Mouse (Mus musculus) stomach, embryonic 14.5 days (tissue): ENCODE results near the gene Psmd9. TPM values are rescaled to one million over a fixed set of nuclear protein-coding genes. Genes with fewer than 3 reads are reported as not detected.

Experiments
- ATAC-seq: fragments of 200-750 bp; cut with Nextera tagmentation; 2 replicates; pipeline ENCODE4 v1.8.0; 2017; ENCODE audit warnings: low read depth, moderate TSS enrichment; ENCODE audit not compliant: insufficient number of reproducible peaks, insufficient read depth, low FRiP score
- H3K27ac ChIP-seq: fragments of 300-500 bp; sonication (generic); 2 replicates; pipeline ENCODE4 v1.5.1; 2014; ENCODE audit warnings: mild to moderate bottlenecking, low read length, moderate library complexity, mixed read lengths
- H3K27me3 ChIP-seq: fragments of 300-500 bp; sonication (generic); 2 replicates; pipeline ENCODE4 v1.6.1; 2014; ENCODE audit warnings: low read length, control low read depth, mixed read lengths; ENCODE audit not compliant: control insufficient read depth, insufficient read depth
- H3K36me3 ChIP-seq: fragments of 300-500 bp; sonication (generic); 2 replicates; pipeline ENCODE4 v1.6.1; 2014; ENCODE audit warnings: mild to moderate bottlenecking, control low read depth, low read length, moderate library complexity, mixed read lengths; ENCODE audit not compliant: control insufficient read depth, insufficient read depth
- H3K4me1 ChIP-seq: fragments of 300-500 bp; sonication (generic); 2 replicates; pipeline ENCODE4 v1.6.1; 2014; ENCODE audit warnings: low read length, control low read depth, mixed read lengths; ENCODE audit not compliant: control insufficient read depth, insufficient read depth
- H3K4me2 ChIP-seq: fragments of 300-500 bp; sonication (generic); replicated peaks from 2 replicates; pipeline ENCODE4 v1.6.1; 2014; ENCODE audit warnings: low read depth, low read length, control low read depth
- H3K4me3 ChIP-seq: fragments of 300-500 bp; sonication (generic); 2 replicates; pipeline ENCODE4 v1.5.1; 2014; ENCODE audit warnings: low read depth, low read length, control low read depth
- H3K9ac ChIP-seq: fragments of 300-500 bp; sonication (generic); replicated peaks from 2 replicates; pipeline ENCODE4 v1.6.1; 2014; ENCODE audit warnings: low read depth, mild to moderate bottlenecking, control low read depth, low read length, moderate library complexity, mixed read lengths
- H3K9me3 ChIP-seq: fragments of 300-500 bp; sonication (generic); 2 replicates; pipeline ENCODE4 v1.6.1; 2016; ENCODE audit warnings: low read depth, low read length, control low read depth; ENCODE audit not compliant: control insufficient read depth
- WGBS: fragments of 180-500 bp; shearing (Covaris S2); extraction: QIAGEN DNeasy Blood & Tissue Kit; methylation state at CpG from one replicate; pipeline ENCODE4 v1.1.7; 2014; 5-methylcytosine and 5-hydroxymethylcytosine counted together
- polyA plus RNA-seq: library from polyadenylated mRNA; unstranded; fragments of >200 nt; fragmentation: Nextera tagmentation; extraction: Ambion mirVana; gene quantifications from 2 replicates; pipeline ENCODE4 v1.2.1, GENCODE M21; 2014

Psmd9 gene
- polyA plus RNA-seq, 1 experiment from 2014 or later: 82.3 TPM

- no peaks in the 10 kb centered on the region; the same call in 1 of the 2 replicates for H3K4me1 ChIP-seq
- WGBS: 63% methylated on average over 12 of the region's 12 CpGs
- no peak overlapping the region for H3K27ac ChIP-seq
- H3K36me3 ChIP-seq: no peaks in the 10 kb centered on the region
- H3K27me3 ChIP-seq: no peaks in the 10 kb centered on the region
- ATAC-seq: no peak
- no peak overlapping the region for H3K4me2 ChIP-seq
- H3K9ac ChIP-seq: no peak overlapping the region
- no peak overlapping the region for H3K4me3 ChIP-seq
- H3K9me3 ChIP-seq: no peaks in the 10 kb centered on the region
Observed at GRCm38 (mm10) chr5:123296224-123296806, 127.1 kb downstream of the Psmd9 start.

GRCm38 (mm10) chr5:123296972-123297754 lies 128.0 kb downstream of the Psmd9 start:
- Histone ChIP-seq H3K36me3 (no peaks in the 10 kb centered on the region), H3K4me2 (no peak overlapping the region), H3K4me3 (no peak overlapping the region), H3K9ac (no peak overlapping the region), H3K9me3 (no peaks in the 10 kb centered on the region), H3K4me1 (no peaks in the 10 kb centered on the region; the same call in 1 of the 2 replicates), H3K27me3 (no peaks in the 10 kb centered on the region), H3K27ac (no peak overlapping the region)
- ATAC-seq: no peak
- WGBS: 63% methylated on average over 23 of the region's 23 CpGs

- Histone ChIP-seq H3K36me3 (no peaks in the 10 kb centered on the region), H3K4me2 (no peak overlapping the region), H3K27ac (no peak overlapping the region), H3K9ac (no peak overlapping the region), H3K9me3 (no peaks in the 10 kb centered on the region), H3K4me1 (no peaks in the 10 kb centered on the region; the same call in 1 of the 2 replicates), H3K27me3 (no peaks in the 10 kb centered on the region), H3K4me3 (no peak overlapping the region)
- WGBS: 81% methylated on average over 7 of the region's 7 CpGs
- no peak for ATAC-seq
Observed at GRCm38 (mm10) chr5:123297830-123298229, 128.6 kb downstream of the Psmd9 start.

GRCm38 (mm10) chr5:123298526-123298925 lies 129.3 kb downstream of the Psmd9 start:
- WGBS: 88% methylated on average over 6 of the region's 6 CpGs
- Histone ChIP-seq H3K36me3 (no peaks in the 10 kb centered on the region), H3K4me1 (no peaks in the 10 kb centered on the region; the same call in 1 of the 2 replicates), H3K4me3 (no peak overlapping the region), H3K9me3 (no peaks in the 10 kb centered on the region), H3K4me2 (no peak overlapping the region), H3K27ac (no peak overlapping the region), H3K9ac (no peak overlapping the region), H3K27me3 (no peaks in the 10 kb centered on the region)
- ATAC-seq: no peak

Other genes starting within 250 kb of the Psmd9 start
- 34.5 and 37.9 TPM in 2 replicates for gene Kdm2b, start 179.6 kb upstream of the Psmd9 start, polyA plus RNA-seq
- 17.8 and 20.5 TPM in 2 replicates for gene Orai1, start 154.3 kb upstream of the Psmd9 start, polyA plus RNA-seq
- gene Morn3, start 122.4 kb upstream of the Psmd9 start, polyA plus RNA-seq: not detected in 2 replicates
- gene Tmem120b, start 101.0 kb upstream of the Psmd9 start, polyA plus RNA-seq: 9.0 and 9.3 TPM in 2 replicates
- gene Rhof, start 36.7 kb upstream of the Psmd9 start, polyA plus RNA-seq: 2.0 and 2.3 TPM in 2 replicates
- 12.9 and 14.3 TPM in 2 replicates for gene Setd1b, start 27.2 kb upstream of the Psmd9 start, polyA plus RNA-seq
- 0.36 TPM in 1 of 2 replicates, not detected in the other for gene Hpd, start 13.3 kb downstream of the Psmd9 start, polyA plus RNA-seq
- 1.3 and 1.7 TPM in 2 replicates for gene Wdr66, start 82.7 kb downstream of the Psmd9 start, polyA plus RNA-seq
- 27.6 and 30.1 TPM in 2 replicates for gene Bcl7a, start 174.4 kb downstream of the Psmd9 start, polyA plus RNA-seq
- 26.5 and 27.6 TPM in 2 replicates for gene Mlxip, start 225.4 kb downstream of the Psmd9 start, polyA plus RNA-seq